Mouse (Mus musculus): Measurements from ENCODE around the gene Npat. TPM values are rescaled to one million over a fixed set of nuclear protein-coding genes. Genes with fewer than 3 reads are reported as not detected.
A peak's percentile ranks its signal among the peaks of the same experiment; 100 is the strongest.

Gene Npat
- polyA plus RNA-seq, 1 experiment = 5.0 TPM

DNA sequence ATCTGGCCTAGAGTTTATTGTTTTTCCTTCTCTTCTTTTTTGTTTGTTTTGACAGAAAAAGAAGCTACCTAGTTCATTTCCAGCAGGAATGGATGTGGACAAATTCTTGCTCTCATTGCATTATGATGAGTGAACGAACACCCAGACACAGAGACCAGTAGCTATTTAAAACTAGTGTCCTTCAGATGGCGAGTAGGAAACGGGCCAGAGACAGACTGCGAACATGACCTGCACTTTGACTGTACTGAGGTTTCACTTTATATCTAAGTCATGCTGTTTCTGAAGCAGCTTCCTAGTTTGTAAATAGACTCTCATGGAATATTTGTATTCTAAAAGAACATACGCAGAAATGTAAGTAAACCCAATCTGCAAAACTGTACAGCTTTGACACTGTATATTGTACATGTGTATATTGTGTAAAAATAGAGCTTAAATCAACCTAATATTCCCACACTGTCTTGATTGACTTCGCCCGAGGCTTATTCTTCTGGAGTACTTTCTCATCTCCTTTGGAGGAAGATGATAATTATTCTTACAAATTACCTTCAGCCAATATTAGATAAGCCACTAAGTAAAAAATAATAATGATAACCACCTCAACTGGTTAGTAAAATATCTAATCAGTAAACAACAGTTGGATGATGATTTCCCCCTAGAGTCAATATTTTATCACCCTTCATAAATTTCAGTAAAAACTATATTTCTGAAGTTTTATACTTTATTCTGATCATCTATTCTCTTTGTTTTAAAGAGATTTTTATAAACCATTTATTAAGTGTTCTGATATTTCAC is 35.9 kb downstream of the Npat start:
- H3K4me1 ChIP-seq (ENCODE audit: control insufficient read depth, insufficient read depth, low read length) = no peaks in the 10 kb centered on the region
- 78% methylated on average over 7 of the region's 7 CpGs for WGBS
- no peak overlapping the region for H3K27ac ChIP-seq (ENCODE audit: control insufficient read depth, insufficient read depth, low read depth, low read length, poor library complexity)
- H3K4me3 ChIP-seq (replicated peaks; ENCODE audit: control insufficient read depth, low read depth, low read length) = no peak overlapping the region
- TF ChIP-seq CTCF (IDR thresholded peaks at IDR 0.05; ENCODE audit: control insufficient read depth, insufficient read depth, low read length) = no peak

DNA sequence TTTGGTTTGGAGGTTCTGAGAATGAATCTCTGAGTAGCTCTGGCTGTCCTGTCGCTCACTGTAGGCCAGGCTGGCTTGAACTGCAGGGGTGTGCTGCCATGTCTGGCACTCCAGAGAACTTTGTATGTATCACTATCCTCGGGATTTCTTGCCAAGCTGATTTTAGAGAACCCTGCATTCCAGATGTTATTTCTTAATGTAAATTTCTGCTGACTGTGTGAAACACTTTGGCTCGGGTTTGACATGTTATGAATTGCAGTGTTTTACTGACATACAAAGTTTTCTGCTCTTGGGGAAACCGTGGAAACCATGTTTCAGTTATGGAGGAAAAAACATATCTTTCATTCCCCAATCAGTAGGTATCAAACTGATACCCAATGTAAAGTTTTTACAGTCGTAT is 38.9 kb downstream of the Npat start:
- Histone ChIP-seq H3K27ac (ENCODE audit: control insufficient read depth, insufficient read depth, low read depth, low read length, poor library complexity) (no peak overlapping the region), H3K4me1 (ENCODE audit: control insufficient read depth, insufficient read depth, low read length) (no peaks in the 10 kb centered on the region), H3K4me3 (replicated peaks; ENCODE audit: control insufficient read depth, low read depth, low read length) (no peak overlapping the region)
- WGBS = 89% methylated on average over 5 of the region's 5 CpGs
- TF ChIP-seq CTCF (IDR thresholded peaks at IDR 0.05; ENCODE audit: control insufficient read depth, insufficient read depth, low read length) = no peak
- TF ChIP-seq POLR2A (IDR thresholded peaks at IDR 0.05; ENCODE audit: borderline replicate concordance, control insufficient read depth, low read depth, low read length) = no peak

DNA sequence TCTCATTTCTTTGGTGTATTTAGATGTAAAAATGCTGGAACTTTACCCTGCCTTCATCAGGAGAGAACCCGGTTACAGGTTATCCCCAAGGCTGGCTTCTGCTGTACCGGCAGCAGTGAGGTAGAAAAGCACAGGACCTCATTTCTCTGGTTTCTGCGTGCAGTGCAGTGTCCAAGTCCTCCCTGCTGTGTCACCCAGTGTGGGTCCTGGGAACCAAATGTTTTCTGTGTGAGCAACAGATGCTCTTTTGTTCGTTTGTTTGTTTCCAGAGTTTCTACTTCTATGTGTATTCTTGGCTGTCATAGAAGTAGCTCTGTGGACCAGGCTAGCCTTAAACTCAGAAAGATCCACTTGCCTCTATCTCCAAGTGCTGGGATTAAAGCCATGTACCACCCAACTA is 45.0 kb downstream of the Npat start:
- 89% methylated on average over 4 of the region's 4 CpGs for WGBS
- TF ChIP-seq CTCF (IDR thresholded peaks at IDR 0.05; ENCODE audit: control insufficient read depth, insufficient read depth, low read length) (no peak), POLR2A (IDR thresholded peaks at IDR 0.05; ENCODE audit: borderline replicate concordance, control insufficient read depth, low read depth, low read length) (no peak)
- no peak overlapping the region for H3K27ac ChIP-seq (ENCODE audit: control insufficient read depth, insufficient read depth, low read depth, low read length, poor library complexity)
- H3K4me3 ChIP-seq (replicated peaks; ENCODE audit: control insufficient read depth, low read depth, low read length) = no peak overlapping the region
- H3K4me1 ChIP-seq (ENCODE audit: control insufficient read depth, insufficient read depth, low read length) = no peaks in the 10 kb centered on the region

DNA sequence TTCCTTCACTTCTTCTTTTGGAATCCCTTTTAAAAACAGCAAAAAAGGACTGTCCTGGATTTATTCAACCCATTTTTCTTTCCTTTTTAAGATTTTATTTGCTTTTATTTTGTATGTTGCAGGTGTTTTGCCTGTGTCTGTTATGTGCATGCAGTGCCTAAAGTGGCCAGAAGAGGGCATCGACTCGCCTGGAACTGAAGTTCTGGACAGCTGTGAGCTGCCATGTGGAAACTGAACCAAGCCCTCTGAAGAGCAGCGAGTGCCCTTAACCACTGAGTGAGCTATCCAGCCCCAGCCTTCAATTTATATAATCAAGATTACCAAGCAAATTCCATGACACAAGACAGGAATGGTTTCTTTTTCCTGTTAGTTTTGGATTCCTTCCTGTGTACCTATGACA is 57.9 kb downstream of the Npat start:
- Histone ChIP-seq H3K4me3 (replicated peaks; ENCODE audit: control insufficient read depth, low read depth, low read length) (no peak overlapping the region), H3K4me1 (ENCODE audit: control insufficient read depth, insufficient read depth, low read length) (no peaks in the 10 kb centered on the region), H3K27ac (ENCODE audit: control insufficient read depth, insufficient read depth, low read depth, low read length, poor library complexity) (no peak overlapping the region)
- 6% methylated on average over 3 of the region's 3 CpGs for whole genome bisulfite sequencing
- TF ChIP-seq POLR2A (IDR thresholded peaks at IDR 0.05; ENCODE audit: borderline replicate concordance, control insufficient read depth, low read depth, low read length) = no peak
- peak; percentile 86 for TF ChIP-seq CTCF (IDR thresholded peaks at IDR 0.05; ENCODE audit: control insufficient read depth, insufficient read depth, low read length)

DNA sequence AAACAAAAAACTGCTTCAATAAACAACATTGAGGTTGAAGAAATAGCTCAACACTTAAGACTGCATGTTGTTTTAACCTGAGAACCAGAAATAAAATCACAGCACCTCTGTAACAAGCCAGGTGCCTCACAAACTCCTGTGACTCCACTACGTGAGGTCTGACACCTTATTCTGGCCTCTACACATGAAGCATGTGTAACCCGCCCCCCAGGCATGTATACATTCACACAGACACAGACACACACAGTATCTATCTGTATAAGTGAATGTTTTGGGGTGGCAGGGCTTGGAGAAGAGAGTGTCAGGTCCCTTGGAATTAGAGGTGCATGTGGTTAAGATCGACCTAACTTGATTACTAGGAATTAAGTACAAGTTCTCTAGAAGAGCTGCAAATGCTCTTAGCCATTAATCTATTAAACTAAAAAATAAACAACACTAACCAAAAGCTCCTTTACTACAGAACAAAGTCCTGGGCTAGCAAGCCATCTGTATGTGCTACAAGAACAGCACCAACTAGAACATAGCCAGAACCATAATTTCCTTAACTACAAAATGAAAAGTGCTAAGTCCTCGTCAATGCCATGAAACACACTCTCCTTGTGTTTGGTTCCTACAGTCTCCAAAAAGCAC is 60.2 kb downstream of the Npat start:
- no peak for TF ChIP-seq POLR2A (IDR thresholded peaks at IDR 0.05; ENCODE audit: borderline replicate concordance, control insufficient read depth, low read depth, low read length)
- TF ChIP-seq CTCF (IDR thresholded peaks at IDR 0.05; ENCODE audit: control insufficient read depth, insufficient read depth, low read length) = no peak
- Histone ChIP-seq H3K4me1 (ENCODE audit: control insufficient read depth, insufficient read depth, low read length) (no peaks in the 10 kb centered on the region), H3K27ac (ENCODE audit: control insufficient read depth, insufficient read depth, low read depth, low read length, poor library complexity) (no peak overlapping the region), H3K4me3 (replicated peaks; ENCODE audit: control insufficient read depth, low read depth, low read length) (no peak overlapping the region)
- WGBS = 85% methylated on average over 4 of the region's 4 CpGs

DNA sequence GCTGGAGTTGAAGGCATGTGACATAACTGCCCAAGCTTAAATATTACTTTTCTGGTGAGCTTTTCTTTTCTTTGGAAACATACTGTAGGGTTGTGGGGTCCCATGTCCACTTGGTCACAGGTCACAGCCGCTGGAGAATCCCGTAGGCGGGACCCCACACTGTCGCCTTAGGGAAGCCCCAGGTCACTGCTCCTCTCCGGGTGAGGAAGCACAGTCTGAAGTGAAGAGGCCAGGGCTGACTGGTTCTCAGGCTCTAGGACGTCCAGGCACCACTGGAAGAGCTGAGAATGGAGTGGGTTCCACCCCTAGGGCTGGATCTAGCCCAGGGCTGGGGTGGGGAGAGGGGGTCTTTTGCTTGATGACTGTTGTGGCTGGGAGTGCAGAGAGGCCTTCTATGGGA is 61.8 kb downstream of the Npat start:
- WGBS = 90% methylated on average over 6 of the region's 6 CpGs
- Histone ChIP-seq H3K27ac (ENCODE audit: control insufficient read depth, insufficient read depth, low read depth, low read length, poor library complexity) (no peak overlapping the region), H3K4me3 (replicated peaks; ENCODE audit: control insufficient read depth, low read depth, low read length) (no peak overlapping the region), H3K4me1 (ENCODE audit: control insufficient read depth, insufficient read depth, low read length) (no peaks in the 10 kb centered on the region)
- no peak for TF ChIP-seq POLR2A (IDR thresholded peaks at IDR 0.05; ENCODE audit: borderline replicate concordance, control insufficient read depth, low read depth, low read length)
- TF ChIP-seq CTCF (IDR thresholded peaks at IDR 0.05; ENCODE audit: control insufficient read depth, insufficient read depth, low read length) = no peak

DNA sequence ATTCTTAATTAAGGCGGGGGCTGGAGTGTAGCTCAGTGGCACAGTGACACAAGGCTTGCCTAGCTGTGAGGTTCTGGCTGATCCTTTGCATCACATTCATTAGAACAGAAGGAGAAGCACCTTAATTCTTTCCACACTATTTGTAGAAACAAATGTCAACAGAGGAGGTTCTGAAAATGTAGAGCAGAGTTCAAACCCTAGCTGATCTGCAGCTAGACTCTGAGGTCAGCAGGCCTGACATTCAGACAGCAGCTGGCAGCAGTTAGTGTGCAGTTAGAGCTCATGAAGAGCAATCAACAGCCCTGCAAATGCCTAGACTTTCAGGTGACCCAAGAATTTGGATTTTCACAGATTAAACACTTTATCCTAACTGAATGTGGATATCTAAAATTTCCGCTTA is 64.7 kb downstream of the Npat start:
- Histone ChIP-seq H3K27ac (ENCODE audit: control insufficient read depth, insufficient read depth, low read depth, low read length, poor library complexity) (no peak overlapping the region), H3K4me1 (ENCODE audit: control insufficient read depth, insufficient read depth, low read length) (no peaks in the 10 kb centered on the region), H3K4me3 (replicated peaks; ENCODE audit: control insufficient read depth, low read depth, low read length) (no peak overlapping the region)
- WGBS = 90% methylated on average over 2 of the region's 2 CpGs
- TF ChIP-seq POLR2A (IDR thresholded peaks at IDR 0.05; ENCODE audit: borderline replicate concordance, control insufficient read depth, low read depth, low read length) (no peak), CTCF (IDR thresholded peaks at IDR 0.05; ENCODE audit: control insufficient read depth, insufficient read depth, low read length) (no peak)

DNA sequence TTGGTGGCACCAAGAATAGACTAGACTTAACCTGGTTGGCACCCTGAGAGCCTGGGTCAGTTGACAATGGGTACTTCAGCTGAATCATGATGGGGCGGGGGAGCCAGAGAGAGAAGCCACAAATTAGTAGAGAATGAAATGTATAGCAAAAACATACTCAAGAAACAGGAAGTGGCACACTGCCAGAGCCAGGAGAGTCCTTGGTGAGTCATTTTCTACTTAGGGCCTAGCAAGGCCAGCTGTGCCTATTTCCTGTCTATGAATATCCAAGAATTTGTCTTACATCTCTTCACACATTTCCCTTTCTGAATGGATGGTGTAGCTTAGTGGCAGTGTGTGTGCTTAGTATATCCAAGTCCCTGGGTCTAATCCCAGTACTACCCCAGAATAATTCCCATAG is 66.5 kb downstream of the Npat start:
- Histone ChIP-seq H3K4me3 (replicated peaks; ENCODE audit: control insufficient read depth, low read depth, low read length) (no peak overlapping the region), H3K4me1 (ENCODE audit: control insufficient read depth, insufficient read depth, low read length) (no peaks in the 10 kb centered on the region), H3K27ac (ENCODE audit: control insufficient read depth, insufficient read depth, low read depth, low read length, poor library complexity) (no peak overlapping the region)
- WGBS = 18% methylated on average over 1 of the region's 1 CpGs
- TF ChIP-seq POLR2A (IDR thresholded peaks at IDR 0.05; ENCODE audit: borderline replicate concordance, control insufficient read depth, low read depth, low read length) (no peak), CTCF (IDR thresholded peaks at IDR 0.05; ENCODE audit: control insufficient read depth, insufficient read depth, low read length) (no peak)
